Mouse (Mus musculus): ENCODE results near the gene Itgb2l.

GRCm38 (mm10) chr16:96472361-96472760 lies 28.9 kb upstream of the Itgb2l start:
- no peak for TF ChIP-seq CTCF (IDR thresholded peaks at IDR 0.05; ENCODE audit: low read depth)
- TF ChIP-seq EP300 (optimal IDR thresholded peaks at IDR 0.05), result no peak

Data from stomach, postnatal 0 days (tissue).